Mouse (Mus musculus) limb, embryonic 14.5 days (tissue): ENCODE measurements around the gene Vpreb3. TPM values are rescaled to one million over a fixed set of nuclear protein-coding genes. Genes with fewer than 3 reads are reported as not detected.
A peak's percentile ranks its signal among the peaks of the same experiment; 100 is the strongest.

Experiments
- ATAC-seq: fragments of 200-750 bp; cut with Nextera tagmentation; 2 replicates; pipeline ENCODE4 v1.8.0; 2017; ENCODE audit warnings: low read depth, moderate number of reproducible peaks, moderate TSS enrichment; ENCODE audit not compliant: low FRiP score
- DNase-seq: peaks from one replicate; pipeline ENCODE4 v3.0.0-alpha.2; 2015; ENCODE audit warnings: low spot score
- H3K27ac ChIP-seq: fragments of 300-500 bp; sonication (generic); replicated peaks from 2 replicates; pipeline ENCODE4 v1.5.1; 2014; ENCODE audit warnings: low read depth, mild to moderate bottlenecking, low read length, moderate library complexity, mixed read lengths
- H3K27me3 ChIP-seq: fragments of 300-500 bp; sonication (generic); 2 replicates; pipeline ENCODE4 v1.6.1; 2014; ENCODE audit warnings: low read length, mixed read lengths; ENCODE audit not compliant: control insufficient read depth, insufficient read depth
- H3K36me3 ChIP-seq: fragments of 300-500 bp; sonication (generic); 2 replicates; pipeline ENCODE4 v1.6.1; 2014; ENCODE audit warnings: mild to moderate bottlenecking, low read length, moderate library complexity, mixed read lengths; ENCODE audit not compliant: control insufficient read depth, insufficient read depth
- H3K4me1 ChIP-seq: fragments of 300-500 bp; sonication (generic); 2 replicates; pipeline ENCODE4 v1.6.1; 2014; ENCODE audit warnings: antibody characterized with exemption, low read length, mixed read lengths; ENCODE audit not compliant: control insufficient read depth, insufficient read depth
- H3K4me2 ChIP-seq: fragments of 300-500 bp; sonication (generic); replicated peaks from 2 replicates; pipeline ENCODE4 v1.6.1; 2014; ENCODE audit warnings: low read depth, mild to moderate bottlenecking, low read length, moderate library complexity; ENCODE audit not compliant: severe bottlenecking
- H3K4me3 ChIP-seq: fragments of 300-500 bp; sonication (generic); replicated peaks from 2 replicates; pipeline ENCODE4 v1.5.1; 2014; ENCODE audit warnings: low read length
- H3K9ac ChIP-seq: fragments of 300-500 bp; sonication (generic); 2 replicates; pipeline ENCODE4 v1.6.1; 2014; ENCODE audit warnings: mild to moderate bottlenecking, low read depth, low read length, moderate library complexity; ENCODE audit not compliant: severe bottlenecking
- H3K9me3 ChIP-seq: fragments of 300-500 bp; sonication (generic); 2 replicates; pipeline ENCODE4 v1.6.1; 2016; ENCODE audit warnings: low read length; ENCODE audit not compliant: control insufficient read depth
- POLR2A ChIP-seq: fragments of 200-500 bp; IDR thresholded peaks from 2 replicates; pipeline ENCODE4 v1.8.0; 2012; ENCODE audit warnings: inconsistent platforms, mild to moderate bottlenecking, moderate library complexity, borderline replicate concordance; ENCODE audit not compliant: insufficient read depth, insufficient read length; ENCODE audit errors: extremely low read depth
- WGBS: fragments of 180-500 bp; shearing (Covaris S2); extraction: QIAGEN DNeasy Blood & Tissue Kit; methylation state at CpG from one replicate; pipeline ENCODE4 v1.1.7; 2014; 5-methylcytosine and 5-hydroxymethylcytosine counted together
- polyA plus RNA-seq, 2 experiments: library from polyadenylated mRNA; depleted of rRNA in 1 of 2; stranded (reverse) in 1 of 2; unstranded in 1 of 2; fragments of >200 nt; fragmentation: Nextera tagmentation in 1 of 2; extraction: Ambion mirVana in 1 of 2; gene quantifications; 2 replicates each; pipeline versions ENCODE4 v1.2.1 to v1.2.3; 2012 to 2014

Gene Vpreb3
- polyA plus RNA-seq, 2 experiments: 0.15 to 0.76 TPM

GRCm38 (mm10) chr10:75951424-75952050, 8.7 kb downstream of the Vpreb3 start:
- Histone ChIP-seq H3K9me3 (no peaks in the 10 kb centered on the region), H3K27ac (no peak overlapping the region), H3K4me2 (peak overlapping the region; percentile 75), H3K4me1 (0 out of 2 replicates have a peak, but pooled peaks cover 3% of the 10 kb centered on the region), H3K36me3 (no peaks in the 10 kb centered on the region), H3K4me3 (peak overlapping the region; percentile 34), H3K27me3 (no peaks in the 10 kb centered on the region; the same call in 1 of the 2 replicates), H3K9ac (peak overlapping the region; percentile 57)
- WGBS: 3% methylated on average over 13 of the region's 13 CpGs
- peak; percentile 73 for DNase-seq
- ATAC-seq: peak; percentile 17
- no peak for TF ChIP-seq POLR2A

GRCm38 (mm10) chr10:75954381-75954811, 11.5 kb downstream of the Vpreb3 start, which contains the start of gene Gm5134:
Gm5134 (plus strand) TSS chr10:75954514.
- peak within 1 kb of the TSS; percentile 11; the same call in 1 of the 2 replicates for H3K4me3 ChIP-seq
- no peak within 1 kb of the TSS for H3K9ac ChIP-seq
- 0 out of 2 replicates have a peak, but pooled peaks cover 3% of the 10 kb centered on the region for H3K4me1 ChIP-seq
- H3K27ac ChIP-seq: no peak within 1 kb of the TSS
- WGBS: 22% methylated on average over 20 of the region's 20 CpGs
- no peaks in the 10 kb centered on the region for H3K36me3 ChIP-seq
- ATAC-seq (no peak), DNase-seq (no peak)
- TF ChIP-seq POLR2A: no peak
- no peaks in the 10 kb centered on the region for H3K9me3 ChIP-seq
- no peaks in the 10 kb centered on the region; the same call in 1 of the 2 replicates for H3K27me3 ChIP-seq
- peak within 1 kb of the TSS; percentile 32 for H3K4me2 ChIP-seq

GRCm38 (mm10) chr10:75973846-75974245, 31.0 kb downstream of the Vpreb3 start:
- ATAC-seq (no peak), DNase-seq (no peak)
- Histone ChIP-seq H3K9ac (no peak overlapping the region), H3K4me3 (no peak overlapping the region), H3K4me1 (no peaks in the 10 kb centered on the region), H3K27me3 (no peaks in the 10 kb centered on the region), H3K4me2 (no peak overlapping the region), H3K27ac (no peak overlapping the region), H3K9me3 (no peaks in the 10 kb centered on the region), H3K36me3 (no peaks in the 10 kb centered on the region)
- TF ChIP-seq POLR2A: no peak
- WGBS: 86% methylated on average over 10 of the region's 10 CpGs

GRCm38 (mm10) chr10:75975216-75975615, 32.4 kb downstream of the Vpreb3 start:
- 73% methylated on average over 5 of the region's 5 CpGs for WGBS
- H3K9ac ChIP-seq: no peak overlapping the region
- no peak for ATAC-seq

GRCm38 (mm10) chr10:75978119-75978834, 35.4 kb downstream of the Vpreb3 start:
- Histone ChIP-seq H3K9me3 (no peaks in the 10 kb centered on the region), H3K36me3 (no peaks in the 10 kb centered on the region), H3K4me1 (no peaks in the 10 kb centered on the region), H3K27me3 (no peaks in the 10 kb centered on the region), H3K4me2 (no peak overlapping the region), H3K27ac (no peak overlapping the region), H3K9ac (no peak overlapping the region), H3K4me3 (no peak overlapping the region)
- ATAC-seq: no peak
- no peak for TF ChIP-seq POLR2A
- WGBS: 48% methylated on average over 10 of the region's 10 CpGs
- DNase-seq: no peak

More at GRCm38 (mm10) chr10:75975216-75975615, 32.4 kb downstream of the Vpreb3 start:
- Histone ChIP-seq H3K36me3 (no peaks in the 10 kb centered on the region), H3K27ac (no peak overlapping the region), H3K4me1 (no peaks in the 10 kb centered on the region), H3K4me3 (no peak overlapping the region), H3K9me3 (no peaks in the 10 kb centered on the region), H3K27me3 (no peaks in the 10 kb centered on the region), H3K4me2 (no peak overlapping the region)
- TF ChIP-seq POLR2A: no peak
- DNase-seq: no peak
